Mouse (Mus musculus): Measurements from ENCODE around the gene Ryr3. TPM values are rescaled to one million over a fixed set of nuclear protein-coding genes. Genes with fewer than 3 reads are reported as not detected.

The Ryr3 gene
- polyA plus RNA-seq, 1 experiment from 2014 or later = 6.2 TPM

- no peak for ATAC-seq
- 41% methylated on average over 6 of the region's 6 CpGs for WGBS
These were observed 489.1 kb downstream of the Ryr3 start for GRCm38 (mm10) chr2:112727842-112728241.

GRCm38 (mm10) chr2:112721217-112721616 lies 495.7 kb downstream of the Ryr3 start:
- H3K9ac ChIP-seq (ENCODE audit: low read depth, low read length) = no peak overlapping the region
- 0 out of 2 replicates have a peak, but pooled peaks have one; percentile 7 for ATAC-seq
- H3K27me3 ChIP-seq (ENCODE audit: control insufficient read depth, insufficient read depth, low read depth, low read length) = no peaks in the 10 kb centered on the region
- H3K27ac ChIP-seq (ENCODE audit: low read length) = no peak overlapping the region
- H3K4me2 ChIP-seq (ENCODE audit: low read length) = no peak overlapping the region
- peaks cover 3% of the 10 kb centered on the region for H3K4me1 ChIP-seq (ENCODE audit: control insufficient read depth, insufficient read depth, low read length)
- WGBS = 96% methylated on average over 1 of the region's 1 CpGs
- no peak overlapping the region for H3K4me3 ChIP-seq (ENCODE audit: low read depth, low read length)
- no peaks in the 10 kb centered on the region for H3K9me3 ChIP-seq (replicated peaks; ENCODE audit: control insufficient read depth, low read length, poor library complexity, severe bottlenecking)
- H3K36me3 ChIP-seq (ENCODE audit: control insufficient read depth, insufficient read depth, low read length) = no peaks in the 10 kb centered on the region

More at GRCm38 (mm10) chr2:112727842-112728241, 489.1 kb downstream of the Ryr3 start:
- no peaks in the 10 kb centered on the region for H3K36me3 ChIP-seq (ENCODE audit: control insufficient read depth, insufficient read depth, low read length)
- no peaks in the 10 kb centered on the region for H3K4me1 ChIP-seq (ENCODE audit: control insufficient read depth, insufficient read depth, low read length)
- H3K27ac ChIP-seq (ENCODE audit: low read length) = no peak overlapping the region
- no peak overlapping the region for H3K9ac ChIP-seq (ENCODE audit: low read depth, low read length)
- no peak overlapping the region for H3K4me3 ChIP-seq (ENCODE audit: low read depth, low read length)
- no peak overlapping the region for H3K4me2 ChIP-seq (ENCODE audit: low read length)
- H3K9me3 ChIP-seq (replicated peaks; ENCODE audit: control insufficient read depth, low read length, poor library complexity, severe bottlenecking) = no peaks in the 10 kb centered on the region
- no peaks in the 10 kb centered on the region for H3K27me3 ChIP-seq (ENCODE audit: control insufficient read depth, insufficient read depth, low read depth, low read length)

DNA sequence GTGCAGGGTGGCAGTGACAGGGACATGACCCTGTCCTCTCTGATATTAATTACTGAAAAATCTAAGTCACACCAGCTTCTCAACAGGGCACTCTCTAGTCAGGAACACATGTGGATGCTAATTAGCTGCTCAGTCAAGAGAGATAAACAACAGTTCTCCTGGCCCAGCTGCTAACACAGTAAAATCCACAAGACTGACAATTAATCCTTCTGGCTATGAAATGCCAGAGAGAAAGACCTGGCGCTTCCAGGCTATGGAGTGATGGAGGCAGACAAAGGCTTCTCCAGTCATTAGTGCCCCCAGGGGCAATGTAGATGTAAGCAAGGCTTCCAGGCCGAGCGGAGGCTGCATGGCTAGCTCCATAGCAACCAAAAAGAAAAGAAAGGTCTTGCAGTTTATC lies 496.2 kb downstream of the Ryr3 start:
- WGBS = 8% methylated on average over 3 of the region's 3 CpGs
- H3K4me2 ChIP-seq (ENCODE audit: low read length) = no peak overlapping the region
- H3K27ac ChIP-seq (ENCODE audit: low read length) = 0 out of 2 replicates have a peak overlapping the region, but pooled peaks have one; percentile 26

GRCm38 (mm10) chr2:112714648-112715047 lies 502.2 kb downstream of the Ryr3 start:
- no peaks in the 10 kb centered on the region for H3K36me3 ChIP-seq (ENCODE audit: control insufficient read depth, insufficient read depth, low read length)
- ATAC-seq = no peak
- WGBS = 88% methylated on average over 4 of the region's 4 CpGs
- no peaks in the 10 kb centered on the region for H3K4me1 ChIP-seq (ENCODE audit: control insufficient read depth, insufficient read depth, low read length)
- H3K4me2 ChIP-seq (ENCODE audit: low read length) = no peak overlapping the region
- no peaks in the 10 kb centered on the region for H3K27me3 ChIP-seq (ENCODE audit: control insufficient read depth, insufficient read depth, low read depth, low read length)
- H3K27ac ChIP-seq (ENCODE audit: low read length) = no peak overlapping the region
- no peaks in the 10 kb centered on the region for H3K9me3 ChIP-seq (replicated peaks; ENCODE audit: control insufficient read depth, low read length, poor library complexity, severe bottlenecking)
- no peak overlapping the region for H3K4me3 ChIP-seq (ENCODE audit: low read depth, low read length)
- no peak overlapping the region for H3K9ac ChIP-seq (ENCODE audit: low read depth, low read length)

More for the DNA sequence above, 496.2 kb downstream of the Ryr3 start:
- H3K36me3 ChIP-seq (ENCODE audit: control insufficient read depth, insufficient read depth, low read length) = no peaks in the 10 kb centered on the region
- peaks cover 3% of the 10 kb centered on the region for H3K4me1 ChIP-seq (ENCODE audit: control insufficient read depth, insufficient read depth, low read length)
- no peaks in the 10 kb centered on the region for H3K27me3 ChIP-seq (ENCODE audit: control insufficient read depth, insufficient read depth, low read depth, low read length)
- no peak overlapping the region for H3K4me3 ChIP-seq (ENCODE audit: low read depth, low read length)
- no peak overlapping the region for H3K9ac ChIP-seq (ENCODE audit: low read depth, low read length)
- H3K9me3 ChIP-seq (replicated peaks; ENCODE audit: control insufficient read depth, low read length, poor library complexity, severe bottlenecking) = no peaks in the 10 kb centered on the region
- peak; percentile 85 for ATAC-seq

- Histone ChIP-seq H3K36me3 (ENCODE audit: control insufficient read depth, insufficient read depth, low read length) (no peaks in the 10 kb centered on the region), H3K9ac (ENCODE audit: low read depth, low read length) (no peak overlapping the region), H3K4me3 (ENCODE audit: low read depth, low read length) (no peak overlapping the region), H3K27me3 (ENCODE audit: control insufficient read depth, insufficient read depth, low read depth, low read length) (no peaks in the 10 kb centered on the region), H3K4me2 (ENCODE audit: low read length) (no peak overlapping the region), H3K4me1 (ENCODE audit: control insufficient read depth, insufficient read depth, low read length) (no peaks in the 10 kb centered on the region), H3K9me3 (replicated peaks; ENCODE audit: control insufficient read depth, low read length, poor library complexity, severe bottlenecking) (no peaks in the 10 kb centered on the region), H3K27ac (ENCODE audit: low read length) (no peak overlapping the region)
- WGBS = 82% methylated on average over 5 of the region's 5 CpGs
- ATAC-seq = no peak
These were observed 535.1 kb downstream of the Ryr3 start for GRCm38 (mm10) chr2:112681817-112682216.

GRCm38 (mm10) chr2:112677246-112677645 lies 539.6 kb downstream of the Ryr3 start:
- H3K9ac ChIP-seq (ENCODE audit: low read depth, low read length) = no peak overlapping the region
- H3K9me3 ChIP-seq (replicated peaks; ENCODE audit: control insufficient read depth, low read length, poor library complexity, severe bottlenecking) = no peaks in the 10 kb centered on the region
- H3K36me3 ChIP-seq (ENCODE audit: control insufficient read depth, insufficient read depth, low read length) = no peaks in the 10 kb centered on the region
- no peak overlapping the region for H3K27ac ChIP-seq (ENCODE audit: low read length)
- H3K4me3 ChIP-seq (ENCODE audit: low read depth, low read length) = no peak overlapping the region
- 17% methylated on average over 1 of the region's 1 CpGs for WGBS
- H3K4me1 ChIP-seq (ENCODE audit: control insufficient read depth, insufficient read depth, low read length) = no peaks in the 10 kb centered on the region
- no peak for ATAC-seq
- H3K27me3 ChIP-seq (ENCODE audit: control insufficient read depth, insufficient read depth, low read depth, low read length) = no peaks in the 10 kb centered on the region
- no peak overlapping the region for H3K4me2 ChIP-seq (ENCODE audit: low read length)

GRCm38 (mm10) chr2:112676721-112677120 lies 540.2 kb downstream of the Ryr3 start:
- 29% methylated on average over 1 of the region's 1 CpGs for WGBS

DNA sequence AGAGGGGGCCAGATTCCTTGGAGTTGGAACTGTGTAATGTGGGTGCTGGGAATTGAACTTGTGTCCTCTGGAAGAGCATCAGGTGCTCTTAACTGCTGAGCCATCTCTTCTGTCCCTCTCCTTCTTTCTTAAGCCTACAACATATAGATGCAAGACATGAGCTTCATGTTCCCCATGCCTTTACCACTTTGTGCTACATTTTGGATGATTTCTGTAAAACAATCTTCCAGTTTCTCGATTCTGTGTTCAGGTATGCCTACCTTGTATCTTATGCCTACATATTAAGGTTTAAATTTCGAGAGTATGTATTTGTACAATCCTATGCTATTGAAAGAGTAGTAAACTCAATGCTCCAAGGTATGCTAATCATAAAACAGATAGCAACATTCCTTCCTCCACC lies 540.7 kb downstream of the Ryr3 start:
- H3K9me3 ChIP-seq (replicated peaks; ENCODE audit: control insufficient read depth, low read length, poor library complexity, severe bottlenecking) = no peaks in the 10 kb centered on the region
- no peak overlapping the region for H3K4me3 ChIP-seq (ENCODE audit: low read depth, low read length)
- H3K27me3 ChIP-seq (ENCODE audit: control insufficient read depth, insufficient read depth, low read depth, low read length) = no peaks in the 10 kb centered on the region
- H3K36me3 ChIP-seq (ENCODE audit: control insufficient read depth, insufficient read depth, low read length) = no peaks in the 10 kb centered on the region
- no peaks in the 10 kb centered on the region for H3K4me1 ChIP-seq (ENCODE audit: control insufficient read depth, insufficient read depth, low read length)
- H3K4me2 ChIP-seq (ENCODE audit: low read length) = no peak overlapping the region
- 95% methylated on average over 2 of the region's 2 CpGs for WGBS
- H3K27ac ChIP-seq (ENCODE audit: low read length) = no peak overlapping the region
- no peak for ATAC-seq
- no peak overlapping the region for H3K9ac ChIP-seq (ENCODE audit: low read depth, low read length)

More at GRCm38 (mm10) chr2:112676721-112677120, 540.2 kb downstream of the Ryr3 start:
- Histone ChIP-seq H3K9ac (ENCODE audit: low read depth, low read length) (no peak overlapping the region), H3K27ac (ENCODE audit: low read length) (no peak overlapping the region), H3K4me1 (ENCODE audit: control insufficient read depth, insufficient read depth, low read length) (no peaks in the 10 kb centered on the region), H3K4me3 (ENCODE audit: low read depth, low read length) (no peak overlapping the region), H3K36me3 (ENCODE audit: control insufficient read depth, insufficient read depth, low read length) (no peaks in the 10 kb centered on the region), H3K27me3 (ENCODE audit: control insufficient read depth, insufficient read depth, low read depth, low read length) (no peaks in the 10 kb centered on the region), H3K4me2 (ENCODE audit: low read length) (no peak overlapping the region), H3K9me3 (replicated peaks; ENCODE audit: control insufficient read depth, low read length, poor library complexity, severe bottlenecking) (no peaks in the 10 kb centered on the region)
- ATAC-seq = no peak

DNA sequence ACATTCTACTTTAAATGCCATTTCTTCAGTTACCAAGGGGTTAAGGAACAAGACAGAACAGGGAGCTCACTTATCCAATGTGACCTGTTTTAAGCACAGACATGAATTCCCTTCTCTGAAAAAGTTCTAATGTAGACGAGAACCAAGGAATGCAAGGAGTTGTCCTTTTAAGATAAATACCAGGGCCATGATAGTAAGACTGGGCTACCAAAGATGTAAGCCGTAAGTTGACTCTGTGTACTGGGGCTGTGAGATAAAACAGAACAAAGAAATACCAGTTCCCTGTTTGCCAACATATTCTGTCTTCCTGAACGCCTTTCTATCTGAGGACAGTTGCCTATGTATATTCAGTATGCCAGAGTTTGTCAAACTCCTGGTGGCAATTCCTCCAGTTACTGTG lies 547.4 kb downstream of the Ryr3 start:
- H3K9ac ChIP-seq (ENCODE audit: low read depth, low read length) = no peak overlapping the region
- no peaks in the 10 kb centered on the region for H3K36me3 ChIP-seq (ENCODE audit: control insufficient read depth, insufficient read depth, low read length)
- H3K27me3 ChIP-seq (ENCODE audit: control insufficient read depth, insufficient read depth, low read depth, low read length) = no peaks in the 10 kb centered on the region
- H3K4me2 ChIP-seq (ENCODE audit: low read length) = no peak overlapping the region
- whole genome bisulfite sequencing = 78% methylated on average over 3 of the region's 3 CpGs
- no peaks in the 10 kb centered on the region for H3K4me1 ChIP-seq (ENCODE audit: control insufficient read depth, insufficient read depth, low read length)
- no peak overlapping the region for H3K27ac ChIP-seq (ENCODE audit: low read length)
- H3K9me3 ChIP-seq (replicated peaks; ENCODE audit: control insufficient read depth, low read length, poor library complexity, severe bottlenecking) = no peaks in the 10 kb centered on the region
- H3K4me3 ChIP-seq (ENCODE audit: low read depth, low read length) = no peak overlapping the region
- no peak for ATAC-seq
